Mouse (Mus musculus) pancreas, adult 10 weeks (tissue): ENCODE measurements around the gene Tram2. TPM values are rescaled to one million over a fixed set of nuclear protein-coding genes. Genes with fewer than 3 reads are reported as not detected.

Experiments
- polyA plus RNA-seq: library from polyadenylated mRNA; stranded (reverse); fragments of 350-450 nt; fragmentation: Illumina TruSeq; extraction: RNeasy Lipid Tissue Mini Kit (QIAGEN cat#74804); gene quantifications from one replicate; pipeline ENCODE4 v1.2.3, GENCODE M21; 2015; ENCODE audit warnings: low read depth, low replicate concordance; ENCODE audit not compliant: insufficient read depth

The Tram2 gene
- polyA plus RNA-seq, result 1.7 TPM

GRCm38 (mm10) chr1:21079217-21079773, at the start of gene Tram2:
Gene Tram2, minus strand, starts transcription at chr1:21079229.

GRCm38 (mm10) chr1:20951300-20951763, 127.7 kb downstream of the Tram2 start, which contains the start of gene Efhc1:
Gene Efhc1, plus strand, starts transcription at chr1:20951626.

Other genes with a start within 250 kb of the Tram2 start
- gene Paqr8, start 188.6 kb downstream of the Tram2 start, polyA plus RNA-seq, result 0.72 TPM
- gene Efhc1, start 127.6 kb downstream of the Tram2 start, polyA plus RNA-seq, result not detected
- gene Tmem14a, start 139.3 kb upstream of the Tram2 start, polyA plus RNA-seq, result 1.5 TPM
- 14.9 TPM for gene Gsta3, start 161.4 kb upstream of the Tram2 start, polyA plus RNA-seq